Mouse (Mus musculus): ENCODE results near the gene Zfp276. TPM values are rescaled to one million over a fixed set of nuclear protein-coding genes. Genes with fewer than 3 reads are reported as not detected.

Gene Zfp276
- 38.9 and 40.2 TPM in 2 replicates for polyA plus RNA-seq (2012; rRNA removed)

GRCm38 (mm10) chr8:123254099-123254885 is at the start of gene Zfp276, which contains the start of gene Vps9d1:
Gene Zfp276, plus strand, starts transcription at chr8:123254195.
Gene Vps9d1, minus strand, starts transcription at chr8:123254348.

GRCm38 (mm10) chr8:123212321-123213117 is 41.5 kb upstream of the Zfp276 start, which contains the start of the genes Chmp1a and Spata33:
Gene Chmp1a, minus strand, starts transcription at chr8:123212763.
Gene Spata33, plus strand, starts transcription at chr8:123212832.

GRCm38 (mm10) chr8:123224278-123225266 is 29.4 kb upstream of the Zfp276 start, which contains the start of gene Cdk10:
Gene Cdk10, plus strand, starts transcription at chr8:123224842.

GRCm38 (mm10) chr8:123235520-123236497 is 18.2 kb upstream of the Zfp276 start, which contains the start of gene Spata2l:
Gene Spata2l, minus strand, starts transcription at chr8:123236233.

GRCm38 (mm10) chr8:123318467-123318911 is 64.5 kb downstream of the Zfp276 start, which contains the start of gene Fanca:
Gene Fanca, minus strand, starts transcription at chr8:123318576.

Other genes with a start within 250 kb of the Zfp276 start
- 63.6 and 67.0 TPM in 2 replicates for gene Ankrd11, start 211.9 kb upstream of the Zfp276 start, polyA plus RNA-seq (2012; rRNA removed)
- 106 and 116 TPM in 2 replicates for gene Spg7, start 191.3 kb upstream of the Zfp276 start, polyA plus RNA-seq (2012; rRNA removed)
- gene Rpl13, start 151.8 kb upstream of the Zfp276 start, polyA plus RNA-seq (2012; rRNA removed) = 1,904 and 2,108 TPM in 2 replicates
- 5.1 and 5.9 TPM in 2 replicates for gene Cpne7, start 136.8 kb upstream of the Zfp276 start, polyA plus RNA-seq (2012; rRNA removed)
- 2.1 and 11.6 TPM in 2 replicates for gene Sult5a1, start 95.9 kb upstream of the Zfp276 start, polyA plus RNA-seq (2012; rRNA removed)
- 0.34 and 1.2 TPM in 2 replicates for gene Dpep1, start 68.0 kb upstream of the Zfp276 start, polyA plus RNA-seq (2012; rRNA removed)
- gene Chmp1a, start 41.4 kb upstream of the Zfp276 start, polyA plus RNA-seq (2012; rRNA removed) = 121 and 129 TPM in 2 replicates
- 6.6 and 7.0 TPM in 2 replicates for gene Spata33, start 41.4 kb upstream of the Zfp276 start, polyA plus RNA-seq (2012; rRNA removed)
- gene Cdk10, start 29.4 kb upstream of the Zfp276 start, polyA plus RNA-seq (2012; rRNA removed) = 121 and 122 TPM in 2 replicates
- gene Spata2l, start 18.0 kb upstream of the Zfp276 start, polyA plus RNA-seq (2012; rRNA removed) = 3.0 and 3.2 TPM in 2 replicates
- gene Vps9d1, start 153 bp downstream of the Zfp276 start, polyA plus RNA-seq (2012; rRNA removed) = 109 and 116 TPM in 2 replicates
- gene Fanca, start 64.4 kb downstream of the Zfp276 start, polyA plus RNA-seq (2012; rRNA removed) = 27.6 and 35.1 TPM in 2 replicates
- gene Spire2, start 78.5 kb downstream of the Zfp276 start, polyA plus RNA-seq (2012; rRNA removed) = 37.7 and 44.4 TPM in 2 replicates
- gene Tcf25, start 119.6 kb downstream of the Zfp276 start, polyA plus RNA-seq (2012; rRNA removed) = 267 and 295 TPM in 2 replicates
- 0.02 and 0.10 TPM in 2 replicates for gene Mc1r, start 152.9 kb downstream of the Zfp276 start, polyA plus RNA-seq (2012; rRNA removed)
- gene Tubb3, start 157.2 kb downstream of the Zfp276 start, polyA plus RNA-seq (2012; rRNA removed) = 2,181 and 2,513 TPM in 2 replicates
- 44.5 and 45.5 TPM in 2 replicates for gene Def8, start 169.3 kb downstream of the Zfp276 start, polyA plus RNA-seq (2012; rRNA removed)
- 30.8 and 32.1 TPM in 2 replicates for gene Afg3l1, start 223.7 kb downstream of the Zfp276 start, polyA plus RNA-seq (2012; rRNA removed)

Measured in central nervous system, embryonic 14 days (tissue).